Mouse (Mus musculus) heart, embryonic 14.5 days (tissue): ENCODE measurements around the gene Nnmt. TPM values are rescaled to one million over a fixed set of nuclear protein-coding genes. Genes with fewer than 3 reads are reported as not detected.
A peak's percentile ranks its signal among the peaks of the same experiment; 100 is the strongest.

Source experiments
- ATAC-seq: fragments of 200-750 bp; cut with Nextera tagmentation; 2 replicates; pipeline ENCODE4 v1.8.0; 2017; ENCODE audit warnings: low read depth, moderate TSS enrichment; ENCODE audit not compliant: insufficient number of reproducible peaks, insufficient read depth, low FRiP score
- H3K27ac ChIP-seq, 2 experiments: fragments of 200-500 bp in 1 of 2; fragments of 300-500 bp in 1 of 2; sonication (generic) in 1 of 2; replicated peaks in 1 of 2; 2 replicates each; pipeline ENCODE4 v1.5.1; 2012 to 2014; ENCODE audit warnings: low read depth in 2 of 2, low read length in 2 of 2, control low read depth in 1 of 2, mild to moderate bottlenecking in 1 of 2, mixed read lengths in 1 of 2; ENCODE audit not compliant: control insufficient read depth in 1 of 2, insufficient read depth in 1 of 2
- H3K27me3 ChIP-seq: fragments of 300-500 bp; sonication (generic); 2 replicates; pipeline ENCODE4 v1.6.1; 2014; ENCODE audit warnings: mild to moderate bottlenecking, low read length, control low read depth; ENCODE audit not compliant: control insufficient read depth, insufficient read depth
- H3K36me3 ChIP-seq: fragments of 300-500 bp; sonication (generic); 2 replicates; pipeline ENCODE4 v1.6.1; 2014; ENCODE audit warnings: mild to moderate bottlenecking, control low read depth, low read length, mixed read lengths; ENCODE audit not compliant: control insufficient read depth, insufficient read depth
- H3K4me1 ChIP-seq, 2 experiments: fragments of 200-500 bp in 1 of 2; fragments of 300-500 bp in 1 of 2; sonication (generic) in 1 of 2; 2 replicates each; pipeline ENCODE4 v1.6.1; 2012 to 2014; ENCODE audit warnings: low read length in 2 of 2, control low read depth in 1 of 2, mixed read lengths in 1 of 2; ENCODE audit not compliant: control insufficient read depth in 2 of 2, insufficient read depth in 2 of 2
- H3K4me2 ChIP-seq: fragments of 300-500 bp; sonication (generic); 2 replicates; pipeline ENCODE4 v1.6.1; 2014; ENCODE audit warnings: mild to moderate bottlenecking, low read length
- H3K4me3 ChIP-seq, 2 experiments: fragments of 200-500 bp in 1 of 2; fragments of 300-500 bp in 1 of 2; sonication (generic) in 1 of 2; 2 replicates each; pipeline ENCODE4 v1.5.1; 2012 to 2014; ENCODE audit warnings: low read length in 2 of 2, mild to moderate bottlenecking in 2 of 2, control low read depth in 1 of 2, low read depth in 1 of 2, moderate library complexity in 1 of 2; ENCODE audit not compliant: control insufficient read depth in 1 of 2, insufficient read depth in 1 of 2
- H3K9ac ChIP-seq: fragments of 300-500 bp; sonication (generic); 2 replicates; pipeline ENCODE4 v1.6.1; 2014; ENCODE audit warnings: mild to moderate bottlenecking, low read length
- H3K9me3 ChIP-seq: fragments of 300-500 bp; sonication (generic); 2 replicates; pipeline ENCODE4 v1.6.1; 2016; ENCODE audit warnings: low read length, control low read depth; ENCODE audit not compliant: control insufficient read depth
- WGBS: fragments of 180-500 bp; shearing (Covaris S2); extraction: QIAGEN DNeasy Blood & Tissue Kit; methylation state at CpG from one replicate; pipeline ENCODE4 v1.1.7; 2014; 5-methylcytosine and 5-hydroxymethylcytosine counted together
- polyA plus RNA-seq: library from polyadenylated mRNA; unstranded; fragments of >200 nt; fragmentation: Nextera tagmentation; extraction: Ambion mirVana; gene quantifications from 2 replicates; pipeline ENCODE4 v1.2.1, GENCODE M21; 2014

Gene Nnmt
- polyA plus RNA-seq, 1 experiment from 2014 or later, result 4.4 TPM

DNA sequence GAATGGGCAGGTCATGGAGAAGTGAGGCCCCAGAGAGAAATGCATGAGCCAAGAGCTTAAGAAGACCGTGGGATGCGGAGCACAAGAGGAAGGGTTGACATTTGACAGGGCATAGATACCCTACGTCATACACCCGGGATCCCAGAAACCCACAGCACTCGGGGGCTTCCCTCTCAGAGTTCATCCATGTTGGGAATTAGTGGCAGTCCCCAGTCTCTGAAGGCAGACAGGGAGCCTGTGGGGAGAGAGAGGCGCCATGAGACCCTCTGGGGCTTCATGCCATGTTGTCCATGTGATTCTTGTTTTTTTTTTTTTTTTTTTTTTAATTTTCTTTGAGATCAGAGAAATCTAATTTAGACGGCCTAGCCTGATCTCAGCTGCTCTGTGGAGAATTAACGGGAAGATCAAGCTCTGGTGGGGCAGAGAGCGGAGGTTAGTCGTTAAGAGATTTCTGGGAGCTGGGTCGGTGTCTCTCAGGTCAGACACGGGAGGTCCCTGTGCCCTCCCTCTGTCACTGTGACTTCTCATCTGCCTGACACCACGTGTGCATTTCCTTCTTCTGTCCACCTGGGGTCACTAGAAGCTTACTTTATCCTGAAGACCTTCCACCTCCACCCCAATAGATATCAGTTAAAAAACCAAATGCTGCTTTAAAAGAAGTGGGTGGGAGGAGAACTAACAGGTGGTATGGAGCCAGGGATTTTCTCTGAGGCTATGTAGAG lies 40.1 kb upstream of the Nnmt start:
- Histone ChIP-seq H3K36me3 (no peaks in the 10 kb centered on the region), H3K9ac (no peak overlapping the region), H3K4me2 (no peak overlapping the region), H3K9me3 (peaks cover 5% of the 10 kb centered on the region; the same call in 1 of the 2 replicates), H3K27ac (no peak overlapping the region), H3K27me3 (peaks cover 17% of the 10 kb centered on the region; the same call in 1 of the 2 replicates), H3K4me1 (peaks cover 6 to 7% of the 10 kb centered on the region in 2 experiments; a peak in 3 of 4 replicates), H3K4me3 (no peak overlapping the region)
- whole genome bisulfite sequencing, result 47% methylated on average over 13 of the region's 13 CpGs
- no peak for ATAC-seq

- WGBS, result 71% methylated on average over 3 of the region's 3 CpGs
- ATAC-seq, result no peak
- H3K9me3 ChIP-seq, result peaks cover 5% of the 10 kb centered on the region; the same call in 1 of the 2 replicates
- no peak overlapping the region for H3K9ac ChIP-seq
- H3K36me3 ChIP-seq, result no peaks in the 10 kb centered on the region
- no peak overlapping the region for H3K4me3 ChIP-seq
- peaks cover 4 to 5% of the 10 kb centered on the region in 2 experiments; a peak in 3 of 4 replicates for H3K4me1 ChIP-seq
- peaks cover 17% of the 10 kb centered on the region; the same call in 1 of the 2 replicates for H3K27me3 ChIP-seq
- H3K4me2 ChIP-seq, result no peak overlapping the region
- no peak overlapping the region for H3K27ac ChIP-seq
Measured at GRCm38 (mm10) chr9:48644376-48644775, 39.4 kb upstream of the Nnmt start.

GRCm38 (mm10) chr9:48641636-48642035 lies 36.7 kb upstream of the Nnmt start:
- Histone ChIP-seq H3K4me2 (no peak overlapping the region), H3K9me3 (peaks cover 5% of the 10 kb centered on the region; the same call in 1 of the 2 replicates), H3K27ac (no peak overlapping the region), H3K4me1 (no peaks in the 10 kb centered on the region), H3K36me3 (no peaks in the 10 kb centered on the region), H3K4me3 (no peak overlapping the region), H3K27me3 (no peaks in the 10 kb centered on the region), H3K9ac (no peak overlapping the region)
- 83% methylated on average over 8 of the region's 8 CpGs for WGBS
- ATAC-seq, result no peak

GRCm38 (mm10) chr9:48640881-48641280 lies 35.9 kb upstream of the Nnmt start:
- Histone ChIP-seq H3K36me3 (no peaks in the 10 kb centered on the region), H3K27ac (no peak overlapping the region), H3K27me3 (no peaks in the 10 kb centered on the region), H3K9me3 (peaks cover 5% of the 10 kb centered on the region; the same call in 1 of the 2 replicates), H3K4me2 (no peak overlapping the region), H3K9ac (no peak overlapping the region), H3K4me1 (no peaks in the 10 kb centered on the region), H3K4me3 (no peak overlapping the region)
- WGBS, result 68% methylated on average over 8 of the region's 8 CpGs
- ATAC-seq, result no peak

DNA sequence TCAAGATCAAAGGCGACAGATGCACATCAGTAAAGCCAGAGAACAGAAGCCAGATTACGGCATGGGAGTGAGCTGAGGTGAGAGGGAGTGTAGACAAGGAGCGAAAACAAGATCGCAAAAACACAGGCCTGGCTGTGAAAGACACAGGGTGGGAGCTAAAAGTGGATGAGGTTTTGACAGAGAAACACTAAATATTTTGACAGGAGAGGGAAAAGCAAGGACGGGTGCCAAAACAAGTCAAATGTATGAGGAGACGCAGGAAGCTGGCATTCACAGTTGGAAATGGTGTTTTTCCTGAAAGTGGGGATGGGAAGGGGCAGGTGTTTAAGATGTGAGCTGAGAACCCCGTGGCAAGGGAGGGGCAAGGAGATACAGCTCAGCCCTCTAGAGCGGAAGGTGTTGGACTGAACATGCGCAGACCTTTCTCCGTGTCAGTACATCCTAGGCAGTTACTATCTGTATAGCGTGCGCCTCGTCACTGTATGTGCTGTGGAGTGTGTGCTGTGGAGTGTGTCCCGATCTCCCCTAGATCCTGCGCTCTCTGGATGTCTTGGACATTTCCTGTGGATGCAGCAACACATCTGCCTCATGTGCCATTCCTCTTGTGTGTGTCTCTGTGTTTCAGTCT lies 33.3 kb upstream of the Nnmt start:
- ATAC-seq, result no peak
- H3K9me3 ChIP-seq, result no peaks in the 10 kb centered on the region
- no peaks in the 10 kb centered on the region for H3K27me3 ChIP-seq
- no peak overlapping the region for H3K4me3 ChIP-seq
- no peak overlapping the region for H3K9ac ChIP-seq
- H3K4me2 ChIP-seq, result no peak overlapping the region
- no peak overlapping the region for H3K27ac ChIP-seq
- 57% methylated on average over 15 of the region's 15 CpGs for WGBS
- no peaks in the 10 kb centered on the region; a peak in 1 of 4 replicates for H3K4me1 ChIP-seq
- no peaks in the 10 kb centered on the region for H3K36me3 ChIP-seq

- Histone ChIP-seq H3K4me3 (no peak overlapping the region), H3K36me3 (no peaks in the 10 kb centered on the region), H3K4me1 (no peaks in the 10 kb centered on the region; a peak in 1 of 4 replicates), H3K9ac (no peak overlapping the region), H3K4me2 (no peak overlapping the region), H3K27me3 (no peaks in the 10 kb centered on the region), H3K9me3 (no peaks in the 10 kb centered on the region), H3K27ac (no peak overlapping the region)
- 85% methylated on average over 7 of the region's 7 CpGs for WGBS
- ATAC-seq, result no peak
Measured at GRCm38 (mm10) chr9:48637161-48637560, 32.2 kb upstream of the Nnmt start.

DNA sequence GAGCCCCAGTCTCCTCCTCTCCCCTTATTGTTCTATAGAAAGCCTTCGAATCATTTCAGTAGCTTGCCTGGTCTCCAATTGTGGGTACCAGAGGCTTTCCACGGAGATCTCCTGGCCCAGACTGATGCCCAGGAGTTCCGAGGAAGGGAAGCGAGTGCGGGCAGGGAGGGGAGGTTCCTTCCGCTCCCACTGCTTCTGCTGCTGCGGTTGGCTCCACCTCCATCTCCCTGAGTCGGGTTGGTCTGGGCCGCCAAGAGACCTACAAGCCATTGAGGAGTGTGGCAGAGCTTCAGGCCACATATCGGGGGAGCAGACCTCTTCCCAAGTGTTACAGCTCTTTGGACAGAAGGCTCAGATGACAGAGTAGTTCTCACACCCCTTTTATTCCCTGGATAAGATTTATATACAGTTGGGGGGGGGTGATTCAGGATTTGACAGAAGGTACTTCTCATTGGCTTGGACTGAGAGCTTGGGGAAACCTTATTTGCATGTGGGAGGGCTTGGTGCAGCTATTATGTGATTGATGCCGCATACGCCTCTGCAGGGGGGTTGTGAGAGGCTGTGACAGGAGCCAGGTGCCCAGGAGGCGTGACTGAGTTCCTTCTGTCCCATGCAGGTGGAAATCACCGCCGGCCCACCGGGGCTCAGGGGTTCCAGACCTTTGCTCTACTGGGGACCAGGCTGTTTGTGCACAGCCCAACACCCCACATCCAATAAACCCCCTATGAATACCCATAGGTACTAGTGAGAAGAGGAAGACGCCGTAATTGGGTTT lies 30.8 kb upstream of the Nnmt start:
- Histone ChIP-seq H3K36me3 (no peaks in the 10 kb centered on the region), H3K4me2 (peak overlapping the region; percentile 40), H3K9me3 (no peaks in the 10 kb centered on the region), H3K4me3 (no peak overlapping the region), H3K27me3 (no peaks in the 10 kb centered on the region), H3K9ac (no peak overlapping the region), H3K4me1 (no peaks in the 10 kb centered on the region; a peak in 1 of 4 replicates), H3K27ac (no peak overlapping the region)
- WGBS, result 34% methylated on average over 18 of the region's 18 CpGs
- no peak for ATAC-seq
